Mouse (Mus musculus) myocyte (in vitro differentiated cells): ENCODE measurements around the gene Ppm1b.

ENCODE experiments used
- CEBPB ChIP-seq: IDR thresholded peaks from 2 replicates; pipeline ENCODE4 v1.6.1; 2011; ENCODE audit warnings: mild to moderate bottlenecking, moderate library complexity; ENCODE audit not compliant: poor library complexity, insufficient read depth, severe bottlenecking
- E2F4 ChIP-seq: IDR thresholded peaks from one replicate; pipeline ENCODE4 v1.6.1; 2011; ENCODE audit warnings: mild to moderate bottlenecking, control low read depth, moderate library complexity; ENCODE audit not compliant: insufficient read depth
- MAX ChIP-seq: IDR thresholded peaks from one replicate; pipeline ENCODE4 v1.6.1; 2011; ENCODE audit warnings: low read depth, mild to moderate bottlenecking, control low read depth
- MYOD1 ChIP-seq, 3 experiments: IDR thresholded peaks; one replicate each; pipeline ENCODE4 v1.6.1; 2011; ENCODE audit warnings: control low read depth in 2 of 3, low read depth in 2 of 3, mild to moderate bottlenecking in 2 of 3, moderate library complexity in 1 of 3; ENCODE audit not compliant: insufficient read length in 2 of 3, control insufficient read depth in 1 of 3
- MYOG ChIP-seq, 3 experiments: IDR thresholded peaks; one replicate each; pipeline ENCODE4 v1.6.1; 2011; ENCODE audit warnings: control low read depth in 2 of 3, low read depth in 2 of 3, mild to moderate bottlenecking in 2 of 3; ENCODE audit not compliant: insufficient read length in 2 of 3, control insufficient read depth in 1 of 3, insufficient read depth in 1 of 3
- POLR2A ChIP-seq: IDR thresholded peaks from one replicate; pipeline ENCODE4 v1.6.1; 2011; ENCODE audit warnings: low read depth, mild to moderate bottlenecking, control low read depth, moderate library complexity; ENCODE audit not compliant: insufficient read length
- POLR2AphosphoS2 ChIP-seq: IDR thresholded peaks from one replicate; pipeline ENCODE4 v1.6.1; 2011; ENCODE audit warnings: low read depth, control low read depth; ENCODE audit not compliant: insufficient read length
- REST ChIP-seq: IDR thresholded peaks from one replicate; pipeline ENCODE4 v1.6.1; 2011; ENCODE audit warnings: mild to moderate bottlenecking, control low read depth, moderate library complexity; ENCODE audit not compliant: insufficient read depth, insufficient read length
- TCF12 ChIP-seq: IDR thresholded peaks from one replicate; pipeline ENCODE4 v1.6.1; 2011; ENCODE audit warnings: mild to moderate bottlenecking, control low read depth; ENCODE audit not compliant: poor library complexity, insufficient read depth, severe bottlenecking
- USF1 ChIP-seq: IDR thresholded peaks from one replicate; pipeline ENCODE4 v1.6.1; 2011; ENCODE audit warnings: low read depth, mild to moderate bottlenecking, control low read depth, moderate library complexity

- TF ChIP-seq POLR2A: no peak
- TF ChIP-seq MYOG (IDR thresholded peaks at IDR 0.05; ENCODE audit: control insufficient read depth in 1 of 3, insufficient read depth in 1 of 3, insufficient read length in 2 of 3, low read depth in 2 of 3): no peak
- no peak for TF ChIP-seq MAX
- TF ChIP-seq REST: no peak
- TF ChIP-seq TCF12: no peak
- no peak for TF ChIP-seq CEBPB
- TF ChIP-seq POLR2AphosphoS2: no peak
- TF ChIP-seq MYOD1 (IDR thresholded peaks at IDR 0.05; ENCODE audit: control insufficient read depth in 1 of 3, insufficient read length in 2 of 3, low read depth in 2 of 3): no peak
- TF ChIP-seq E2F4: no peak
- TF ChIP-seq USF1: no peak
Measured at GRCm38 (mm10) chr17:84967045-84967444, 10.5 kb downstream of the Ppm1b start.
